Mouse (Mus musculus) heart, embryonic 10.5 days (tissue): ENCODE results near the gene Nubpl. TPM values are rescaled to one million over a fixed set of nuclear protein-coding genes. Genes with fewer than 3 reads are reported as not detected.
A peak's percentile ranks its signal among the peaks of the same experiment; 100 is the strongest.
"Not testable (repeated sequence)": the region's sequence is repeated elsewhere in the genome, so short reads cannot be mapped to it uniquely, and the experiment has no call there.

Source experiments
- DNase-seq: peaks from one replicate; pipeline ENCODE4 v3.0.0-alpha.2; 2017; ENCODE audit warnings: low spot score
- H3K27ac ChIP-seq: fragments of 300-500 bp; sonication (generic); 2 replicates; pipeline ENCODE4 v1.5.1; 2016; ENCODE audit warnings: mild to moderate bottlenecking
- H3K27me3 ChIP-seq: fragments of 300-500 bp; sonication (generic); 2 replicates; pipeline ENCODE4 v1.6.1; 2016; ENCODE audit warnings: mild to moderate bottlenecking; ENCODE audit not compliant: poor library complexity, insufficient read depth, severe bottlenecking
- H3K36me3 ChIP-seq: fragments of 300-500 bp; sonication (generic); 2 replicates; pipeline ENCODE4 v1.6.1; 2016; ENCODE audit warnings: mild to moderate bottlenecking, moderate library complexity
- H3K4me1 ChIP-seq: fragments of 300-500 bp; sonication (generic); 2 replicates; pipeline ENCODE4 v1.6.1; 2016; ENCODE audit warnings: mild to moderate bottlenecking
- H3K4me3 ChIP-seq: fragments of 300-500 bp; sonication (generic); 2 replicates; pipeline ENCODE4 v1.5.1; 2016; ENCODE audit warnings: mild to moderate bottlenecking, moderate library complexity
- H3K9me3 ChIP-seq: fragments of 300-500 bp; sonication (generic); 2 replicates; pipeline ENCODE4 v1.6.1; 2016; ENCODE audit warnings: mild to moderate bottlenecking, moderate library complexity
- WGBS: fragments of 180-500 bp; shearing (Covaris S2); methylation state at CpG from one replicate; pipeline ENCODE4 v1.1.7; 2016; 5-methylcytosine and 5-hydroxymethylcytosine counted together
- polyA plus RNA-seq: library from polyadenylated mRNA; unstranded; fragments of >200 nt; fragmentation: Nextera tagmentation; extraction: Ambion mirVana; gene quantifications from 2 replicates; pipeline ENCODE4 v1.2.1, GENCODE M21; 2016

Nubpl gene
- polyA plus RNA-seq, 1 experiment from 2014 or later, result 13.6 TPM

DNA sequence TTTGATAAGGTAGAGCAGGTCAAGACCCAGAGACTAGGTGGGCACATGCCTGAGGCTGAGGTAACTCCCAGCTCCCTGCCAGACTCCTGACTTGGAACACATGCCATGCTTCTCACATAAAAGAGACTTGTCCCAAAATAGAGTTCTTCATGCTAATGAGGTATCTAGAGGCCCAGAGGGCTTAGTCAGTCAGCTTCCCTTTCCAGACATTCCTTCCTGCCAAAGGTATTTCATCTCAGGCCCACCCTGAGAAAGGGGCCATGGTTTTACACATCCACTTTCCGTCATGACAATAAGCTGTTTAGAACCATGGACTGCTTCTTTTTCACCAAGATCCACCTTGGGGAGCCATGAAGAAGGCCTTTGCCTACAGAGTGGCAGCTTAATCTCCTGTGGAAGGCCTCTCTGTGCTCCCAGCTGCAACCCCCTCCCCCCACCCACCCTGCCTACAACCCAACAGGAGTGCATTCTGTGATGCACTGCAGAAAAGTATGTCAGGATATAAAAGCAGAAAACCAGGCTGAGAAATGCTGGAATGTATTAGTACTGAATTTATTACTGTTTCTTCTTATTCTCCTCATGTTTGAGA lies 88.8 kb downstream of the Nubpl start:
- Histone ChIP-seq H3K9me3 (no peaks in the 10 kb centered on the region), H3K27me3 (no peaks in the 10 kb centered on the region), H3K27ac (peak overlapping the region; percentile 62; the same call in 1 of the 2 replicates), H3K4me1 (peaks cover 10% of the 10 kb centered on the region; the same call in 1 of the 2 replicates), H3K4me3 (no peak overlapping the region), H3K36me3 (no peaks in the 10 kb centered on the region)
- no peak for DNase-seq
- 47% methylated on average over 1 of the region's 1 CpGs for WGBS

DNA sequence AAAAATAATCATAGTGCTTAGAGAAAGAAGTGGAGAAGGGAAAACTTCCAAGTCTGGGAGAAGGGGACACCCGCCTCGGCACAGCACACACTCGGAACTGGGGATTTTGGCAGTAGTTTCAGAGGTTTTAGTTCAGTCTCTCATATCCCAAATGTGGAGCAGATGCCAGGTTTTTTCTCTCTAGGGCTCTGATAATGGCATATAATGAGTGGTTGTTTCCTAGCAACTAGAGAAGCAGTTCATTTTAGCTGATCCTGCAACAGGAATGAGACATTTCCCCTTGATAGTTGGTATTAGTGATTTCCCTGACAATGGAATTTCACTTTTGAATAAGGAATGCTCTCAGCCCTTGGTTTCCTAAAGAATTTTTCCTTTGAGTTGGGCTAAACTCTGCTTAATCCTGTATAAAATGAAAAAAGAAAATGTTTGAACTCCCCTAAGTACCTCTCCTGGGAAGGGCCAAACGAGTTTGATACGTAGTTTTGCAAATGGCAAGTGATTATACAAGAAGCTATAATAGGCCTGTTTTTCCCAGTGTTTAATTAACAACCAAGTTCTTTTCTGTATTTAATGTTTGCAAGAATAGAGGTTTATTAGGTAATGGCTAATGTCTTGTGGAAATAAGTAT lies 89.5 kb downstream of the Nubpl start:
- no peak for DNase-seq
- H3K36me3 ChIP-seq, result no peaks in the 10 kb centered on the region
- H3K4me1 ChIP-seq, result peaks cover 10% of the 10 kb centered on the region; the same call in 1 of the 2 replicates
- H3K27me3 ChIP-seq, result no peaks in the 10 kb centered on the region
- H3K27ac ChIP-seq, result no peak overlapping the region
- 81% methylated on average over 5 of the region's 5 CpGs for WGBS
- H3K9me3 ChIP-seq, result no peaks in the 10 kb centered on the region
- H3K4me3 ChIP-seq, result no peak overlapping the region

DNA sequence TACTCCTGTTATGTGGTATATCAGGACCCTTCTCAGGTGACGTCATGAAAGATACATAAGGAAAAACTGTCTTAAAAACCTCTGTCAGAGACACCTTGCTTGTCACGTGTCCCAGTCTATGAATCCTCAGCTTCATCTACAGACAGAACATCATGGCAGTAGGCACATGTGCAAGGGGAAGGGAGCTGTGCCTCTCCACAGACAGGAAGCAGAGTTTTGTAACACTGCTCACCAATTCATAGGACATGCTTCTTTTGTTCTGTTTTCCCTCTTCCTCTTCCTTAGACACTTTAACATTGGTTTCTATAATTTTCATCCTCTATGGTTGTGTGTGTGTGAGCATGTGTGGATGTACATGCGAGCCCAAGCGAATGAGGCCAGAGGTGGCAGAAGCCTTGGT lies 100.9 kb downstream of the Nubpl start:
- Histone ChIP-seq H3K9me3 (no peaks in the 10 kb centered on the region), H3K4me3 (no peak overlapping the region), H3K27ac (no peak overlapping the region), H3K27me3 (no peaks in the 10 kb centered on the region), H3K4me1 (no peaks in the 10 kb centered on the region), H3K36me3 (no peaks in the 10 kb centered on the region)
- no peak for DNase-seq
- 81% methylated on average over 4 of the region's 4 CpGs for WGBS

DNA sequence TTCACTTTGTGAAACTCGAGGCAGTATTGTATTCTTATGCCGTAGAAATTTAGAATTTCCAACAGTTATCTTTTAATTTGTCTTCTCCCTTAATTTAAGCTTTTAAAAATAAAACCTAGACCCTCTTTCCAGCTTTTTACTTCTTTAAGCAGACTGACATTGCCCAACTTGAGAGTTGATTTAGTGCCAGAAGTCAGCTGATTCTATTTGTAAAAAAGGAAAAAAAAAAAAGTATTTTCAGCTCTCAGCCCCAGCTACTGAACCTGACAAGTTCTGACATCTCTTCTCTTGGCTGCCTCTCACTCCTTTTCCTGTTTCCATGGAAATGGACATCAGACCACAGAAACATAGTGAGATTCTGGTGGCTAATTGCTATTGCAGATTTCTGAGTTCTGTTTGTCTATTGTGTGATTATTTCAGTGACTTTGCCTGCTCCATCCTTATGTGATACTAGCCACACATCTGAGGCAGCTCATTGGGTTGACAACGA lies 111.6 kb downstream of the Nubpl start:
- 72% methylated on average over 3 of the region's 3 CpGs for WGBS

DNA sequence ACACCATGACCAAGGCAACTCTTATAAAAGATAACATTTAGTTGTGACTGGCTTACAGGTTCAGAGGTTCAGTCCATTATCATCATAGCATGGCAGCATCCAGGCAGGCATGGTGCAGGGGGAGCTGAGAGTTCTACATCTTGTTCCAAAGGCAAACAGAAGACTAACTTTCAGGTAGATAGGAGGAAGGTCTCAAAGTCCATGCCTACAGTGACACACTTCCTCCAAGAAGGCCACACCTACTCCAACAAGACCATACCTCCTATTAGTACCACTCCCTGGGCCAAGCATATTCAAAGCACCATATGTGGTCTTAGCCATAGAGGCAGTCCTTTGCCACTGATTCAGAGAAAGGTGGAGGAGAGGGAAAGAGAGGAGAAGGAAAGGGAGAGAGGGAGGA lies 113.6 kb downstream of the Nubpl start:
- Histone ChIP-seq H3K4me1 (no peaks in the 10 kb centered on the region), H3K4me3 (no peak overlapping the region), H3K36me3 (0 out of 2 replicates have a peak, but pooled peaks cover 2% of the 10 kb centered on the region), H3K9me3 (no peaks in the 10 kb centered on the region), H3K27ac (no peak overlapping the region), H3K27me3 (no peaks in the 10 kb centered on the region)
- no peak for DNase-seq

More for the DNA sequence above, 111.6 kb downstream of the Nubpl start:
- Histone ChIP-seq H3K4me3 (no peak overlapping the region), H3K27me3 (no peaks in the 10 kb centered on the region), H3K27ac (no peak overlapping the region), H3K9me3 (no peaks in the 10 kb centered on the region), H3K4me1 (no peaks in the 10 kb centered on the region), H3K36me3 (0 out of 2 replicates have a peak, but pooled peaks cover 2% of the 10 kb centered on the region)
- no peak for DNase-seq

DNA sequence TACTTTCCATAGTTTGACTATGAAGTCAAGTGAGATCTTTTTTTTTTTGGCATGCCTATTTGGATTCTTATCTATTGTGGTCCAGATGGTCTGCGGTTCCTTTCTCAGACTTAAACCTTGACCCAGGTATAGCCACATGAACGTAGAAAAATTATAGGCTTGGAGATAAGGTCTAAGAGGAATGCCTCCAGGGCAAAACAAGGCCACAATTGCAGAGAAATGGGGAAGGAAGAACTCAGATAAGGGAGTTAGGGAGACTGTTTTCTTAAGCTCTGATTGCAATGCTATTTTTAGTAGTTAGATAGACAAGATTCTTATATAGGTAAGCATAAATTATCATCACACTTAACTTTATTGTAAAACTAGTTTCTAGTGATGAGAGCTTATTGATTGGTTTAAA lies 117.3 kb downstream of the Nubpl start:
- DNase-seq, result no peak
- H3K36me3 ChIP-seq, result no peaks in the 10 kb centered on the region
- H3K27me3 ChIP-seq, result no peaks in the 10 kb centered on the region
- H3K9me3 ChIP-seq, result no peaks in the 10 kb centered on the region
- H3K4me3 ChIP-seq, result no peak overlapping the region
- H3K27ac ChIP-seq, result no peak overlapping the region
- WGBS, result 52% methylated on average over 2 of the region's 2 CpGs
- no peaks in the 10 kb centered on the region for H3K4me1 ChIP-seq

DNA sequence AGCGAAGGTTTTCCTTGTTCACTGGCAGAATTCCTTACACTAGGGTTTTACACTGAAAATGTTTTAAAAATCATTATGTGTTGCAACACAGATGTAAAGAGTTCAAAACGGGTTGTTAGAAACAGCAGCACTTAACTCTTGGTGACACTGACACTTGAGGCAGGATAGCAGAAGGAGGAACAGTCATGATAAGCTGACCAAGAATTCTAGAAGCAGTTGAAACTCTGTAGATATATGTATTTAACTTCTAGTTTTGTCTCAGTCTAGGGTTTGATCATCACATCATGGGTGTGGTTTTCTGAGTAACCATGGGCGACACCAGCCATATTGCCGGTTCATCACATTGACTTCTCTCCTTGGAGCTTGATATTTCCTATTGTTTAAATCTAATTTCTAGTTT lies 127.4 kb downstream of the Nubpl start:
- Histone ChIP-seq H3K27ac (no peak overlapping the region), H3K9me3 (no peaks in the 10 kb centered on the region), H3K4me1 (peaks cover 5% of the 10 kb centered on the region), H3K4me3 (no peak overlapping the region), H3K27me3 (no peaks in the 10 kb centered on the region), H3K36me3 (no peaks in the 10 kb centered on the region)
- 77% methylated on average over 4 of the region's 4 CpGs for WGBS
- DNase-seq, result no peak

DNA sequence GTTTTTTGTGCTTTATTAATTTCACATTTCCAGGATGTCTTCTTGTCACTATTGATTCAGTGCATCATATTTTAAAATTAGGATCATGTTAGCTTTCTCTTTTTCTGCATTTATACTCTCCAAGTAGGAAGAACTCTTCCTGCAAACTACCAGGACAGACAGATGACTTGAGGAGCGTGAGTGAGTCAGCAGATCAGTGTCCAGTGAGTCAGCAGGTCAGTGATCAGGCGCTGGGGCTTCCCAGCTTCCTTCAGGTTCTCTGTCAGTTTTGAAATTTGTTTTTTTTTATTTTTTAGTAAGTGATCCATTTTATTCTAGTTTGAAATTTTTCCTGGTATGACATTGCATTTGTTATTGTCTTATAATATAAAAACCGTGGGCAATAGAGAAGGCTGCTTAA lies 131.2 kb downstream of the Nubpl start:
- no peak overlapping the region for H3K27ac ChIP-seq
- 76% methylated on average over 3 of the region's 3 CpGs for WGBS
- no peak for DNase-seq
- H3K36me3 ChIP-seq, result no peaks in the 10 kb centered on the region
- peaks cover 5% of the 10 kb centered on the region for H3K4me1 ChIP-seq
- no peak overlapping the region for H3K4me3 ChIP-seq
- H3K9me3 ChIP-seq, result no peaks in the 10 kb centered on the region
- no peaks in the 10 kb centered on the region for H3K27me3 ChIP-seq

DNA sequence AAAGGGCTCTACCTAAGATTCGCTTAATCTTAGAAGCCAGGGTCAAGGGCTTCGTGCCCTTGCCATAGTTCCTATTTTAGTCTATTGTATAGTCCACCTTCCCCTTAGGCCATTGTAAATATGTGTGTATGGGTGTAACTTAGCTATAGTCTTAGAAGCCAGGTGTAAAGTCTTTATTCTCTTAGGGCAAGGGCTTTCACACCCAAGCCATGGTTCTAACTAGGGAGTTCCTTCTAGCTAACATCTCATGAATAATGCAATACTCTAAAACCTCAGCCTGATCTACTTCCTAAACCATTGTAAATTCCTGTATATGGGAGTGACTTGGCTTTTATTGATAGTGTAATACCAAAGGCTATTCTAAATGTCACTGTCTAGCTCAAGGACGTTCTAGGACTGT lies 134.4 kb downstream of the Nubpl start:
- not testable (repeated sequence) for H3K36me3 ChIP-seq, H3K4me1 ChIP-seq, H3K4me3 ChIP-seq, H3K27me3 ChIP-seq, H3K9me3 ChIP-seq, DNase-seq, H3K27ac ChIP-seq
- 91% methylated on average over 3 of the region's 3 CpGs for WGBS

DNA sequence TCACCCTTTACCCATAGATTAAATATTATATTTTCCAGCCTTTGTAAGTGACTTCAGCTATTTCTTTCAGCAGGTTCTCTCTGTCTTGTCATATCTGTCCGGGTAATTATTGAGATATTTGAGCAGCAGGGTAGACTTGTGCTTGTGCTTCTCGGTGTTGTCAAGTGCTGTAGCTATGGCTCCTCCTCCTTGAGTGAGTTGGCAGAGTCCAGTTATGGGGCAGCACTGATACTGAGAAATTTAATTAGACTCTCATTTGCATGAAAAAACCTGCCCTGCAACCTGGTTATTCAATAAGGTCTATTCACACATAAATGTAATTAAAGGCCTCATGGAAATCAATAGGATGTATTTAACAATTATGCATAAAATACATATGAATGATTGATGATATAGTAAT lies 145.2 kb downstream of the Nubpl start:
- Histone ChIP-seq H3K9me3 (no peaks in the 10 kb centered on the region), H3K27ac (no peak overlapping the region), H3K4me3 (no peak overlapping the region), H3K27me3 (no peaks in the 10 kb centered on the region), H3K36me3 (no peaks in the 10 kb centered on the region), H3K4me1 (no peaks in the 10 kb centered on the region)
- no peak for DNase-seq
- WGBS, result 77% methylated on average over 2 of the region's 2 CpGs

DNA sequence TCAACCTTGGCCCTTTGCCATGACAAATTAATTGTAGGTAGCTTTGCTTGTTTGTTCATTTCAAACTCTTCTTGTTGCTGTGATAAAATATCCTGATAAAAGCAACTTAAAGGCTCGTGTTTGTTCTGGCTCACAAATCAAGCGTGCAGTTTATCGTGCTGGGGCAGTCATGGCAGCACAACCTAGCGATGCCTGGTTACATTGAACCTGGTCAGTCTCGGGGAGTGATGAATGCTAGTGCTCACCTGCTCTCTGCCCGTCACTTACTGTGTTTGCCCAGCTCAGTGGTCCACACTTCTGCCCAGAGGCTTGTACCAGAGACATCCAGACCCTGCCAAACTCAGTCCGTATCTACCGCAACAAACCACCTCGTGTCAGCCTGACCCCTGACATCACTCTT lies 149.9 kb downstream of the Nubpl start:
- Histone ChIP-seq H3K4me3 (no peak overlapping the region), H3K27ac (no peak overlapping the region), H3K9me3 (no peaks in the 10 kb centered on the region), H3K36me3 (no peaks in the 10 kb centered on the region), H3K27me3 (no peaks in the 10 kb centered on the region), H3K4me1 (no peaks in the 10 kb centered on the region)
- 82% methylated on average over 9 of the region's 9 CpGs for WGBS
- DNase-seq, result no peak

DNA sequence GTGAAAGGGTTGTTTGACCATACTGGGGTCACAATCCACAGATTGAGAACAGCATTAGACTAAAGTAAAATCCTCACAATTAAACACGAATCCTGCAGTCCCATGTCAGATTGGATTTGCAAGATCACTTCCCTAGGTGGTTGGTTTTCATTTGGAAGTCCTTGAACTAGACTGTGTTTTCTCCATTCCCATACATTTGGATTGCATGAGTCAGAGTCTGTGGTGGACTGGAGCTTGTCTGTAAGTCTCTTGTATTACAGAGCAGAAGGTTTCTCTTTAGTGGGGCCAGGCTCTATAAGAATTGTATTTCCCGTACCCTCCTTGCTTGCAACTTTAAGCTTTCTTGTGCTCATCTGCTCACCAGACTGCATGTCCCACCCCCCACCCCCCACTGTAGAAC lies 151.0 kb downstream of the Nubpl start:
- Histone ChIP-seq H3K9me3 (no peaks in the 10 kb centered on the region), H3K27ac (no peak overlapping the region), H3K4me1 (no peaks in the 10 kb centered on the region), H3K4me3 (no peak overlapping the region), H3K36me3 (no peaks in the 10 kb centered on the region), H3K27me3 (no peaks in the 10 kb centered on the region)
- DNase-seq, result no peak
- 80% methylated on average over 2 of the region's 2 CpGs for WGBS

DNA sequence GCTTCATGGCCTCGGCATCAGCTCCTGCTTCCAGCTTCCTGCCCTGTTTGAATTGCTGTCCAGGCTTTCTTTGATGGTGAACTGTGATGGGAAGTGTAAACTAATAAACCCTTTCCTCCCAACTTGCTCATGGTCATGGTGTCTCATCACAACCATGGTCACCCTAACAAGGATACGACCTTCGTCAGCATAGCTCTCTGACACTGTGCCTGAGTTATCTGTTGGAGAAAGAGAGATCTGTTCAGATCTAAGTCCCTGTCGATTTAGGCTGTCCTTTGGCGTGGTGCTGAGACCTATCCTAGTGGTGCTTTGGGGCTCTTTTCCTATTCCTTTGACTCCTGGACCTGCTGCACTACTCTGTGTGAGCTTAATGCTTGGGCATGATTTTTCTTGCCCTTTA lies 156.6 kb downstream of the Nubpl start:
- Histone ChIP-seq H3K27ac (no peak overlapping the region), H3K36me3 (no peaks in the 10 kb centered on the region), H3K9me3 (no peaks in the 10 kb centered on the region), H3K27me3 (no peaks in the 10 kb centered on the region), H3K4me3 (no peak overlapping the region), H3K4me1 (no peaks in the 10 kb centered on the region)
- no peak for DNase-seq
- WGBS, result 83% methylated on average over 5 of the region's 5 CpGs

DNA sequence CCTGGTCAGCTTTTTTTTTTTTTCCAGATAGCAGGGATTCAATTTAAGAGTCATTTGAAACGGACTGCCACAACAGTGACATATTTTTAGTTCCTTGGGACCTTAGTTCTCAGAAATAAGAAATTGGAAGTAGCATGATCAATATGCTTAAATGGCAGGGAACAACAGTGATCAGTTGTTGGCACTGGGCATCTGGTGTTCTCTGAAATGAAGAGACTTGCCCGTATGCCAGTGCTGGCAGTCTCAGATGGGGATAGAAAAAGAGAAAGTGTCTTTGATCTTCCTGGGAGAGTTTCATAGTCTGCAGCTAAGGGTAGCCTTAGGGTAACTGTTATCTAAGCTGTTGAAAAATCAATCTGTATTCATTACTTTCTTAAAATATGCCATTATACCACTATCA lies 170.6 kb downstream of the Nubpl start:
- WGBS, result 81% methylated on average over 2 of the region's 2 CpGs
- no peaks in the 10 kb centered on the region for H3K27me3 ChIP-seq
- H3K4me3 ChIP-seq, result no peak overlapping the region

More for the DNA sequence above, 170.6 kb downstream of the Nubpl start:
- no peak overlapping the region for H3K27ac ChIP-seq
- DNase-seq, result no peak
- H3K36me3 ChIP-seq, result no peaks in the 10 kb centered on the region
- peaks cover 20% of the 10 kb centered on the region for H3K4me1 ChIP-seq
- no peaks in the 10 kb centered on the region for H3K9me3 ChIP-seq
